Comparison of ENCODE assay signal across 13 mouse cellular contexts in genomic region chr2:177075015-177075414, GRCm38 (mm10). TPM values are rescaled to one million over a fixed set of nuclear protein-coding genes. Genes with fewer than 3 reads are reported as not detected.
"Had no signal": no experiment of that assay in that cellular context is flagged by ENCODE, and none has a peak within 500 bp of the region (broad histone marks: within the 10 kb centered on the region; RNA-seq: fewer than 3 reads in every experiment).

No protein-coding gene starts in this region.

RNA-seq across cellular contexts. Expression of gene Gm14401, which starts 0.9 kb away (rescaled TPM):
- total RNA-seq: midbrain, postnatal 0 days had no signal
- polyA plus RNA-seq: limb, embryonic 12.5 days; limb, embryonic 15.5 days; liver, embryonic 11.5 days; liver, embryonic 14.5 days; liver, postnatal 0 days; lung, postnatal 0 days; midbrain, postnatal 0 days; neural tube, embryonic 11.5 days; neural tube, embryonic 14.5 days; small intestine, adult 2 months; spleen, adult 2 months; stomach, embryonic 14.5 days; thymus, adult 2 months had no signal
